Mouse (Mus musculus): ENCODE measurements at regions not wholly inside any gene's neighbourhood (a gene's known extent, or its start where the extent isn't known, plus 50 kb on each side); places are given as distances from the start of the nearest gene placed in this dataset.

DNA sequence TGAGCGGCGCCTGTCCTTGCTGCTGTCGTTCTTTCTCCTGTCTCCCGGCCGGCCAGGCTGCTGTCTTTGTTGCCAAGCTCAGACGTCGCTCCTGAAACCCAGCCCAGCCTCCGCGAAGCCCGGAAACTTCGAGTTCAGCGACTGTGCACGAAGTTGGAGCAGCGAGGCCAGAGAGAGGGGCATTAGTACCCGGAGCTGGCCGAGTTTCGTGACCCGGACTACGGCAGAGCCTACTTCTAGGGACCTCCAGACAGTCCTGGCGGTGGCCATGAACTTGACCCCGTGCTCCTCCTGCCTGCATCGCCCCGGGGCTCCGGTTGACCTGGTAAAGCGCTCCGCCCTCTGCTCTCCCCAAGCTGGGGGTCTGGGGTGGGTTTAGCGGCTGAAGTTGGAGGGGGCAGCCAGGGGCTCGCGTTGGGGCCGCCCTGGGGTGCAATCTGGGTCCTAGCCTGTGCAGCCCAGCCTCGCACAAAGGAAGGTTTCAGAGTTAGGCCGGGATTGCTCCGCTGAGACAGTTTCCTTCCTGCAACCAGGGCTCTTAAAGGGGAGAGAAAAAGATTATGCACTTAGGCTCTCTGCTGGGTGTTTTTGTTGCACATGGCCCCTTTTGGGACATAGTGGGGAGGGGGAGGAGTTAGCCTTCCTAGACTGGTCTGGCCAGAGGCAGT is 63.8 kb upstream of the Wnt7b start:
- TF ChIP-seq CTCF (IDR thresholded peaks at IDR 0.05; ENCODE audit: borderline replicate concordance, insufficient read depth, low read length) (no peak), POLR2A (IDR thresholded peaks at IDR 0.05; ENCODE audit: low read depth, low read length) (peak; percentile 57)
